Mouse (Mus musculus) B cell, adult 2 months (primary cell): ENCODE data around the gene Gm14393.
"Not testable (repeated sequence)": the region's sequence is repeated elsewhere in the genome, so short reads cannot be mapped to it uniquely, and the experiment has no call there.

Experiments
- DNase-seq, 2 experiments: peaks; one replicate each; pipeline ENCODE4 v3.0.0; 2022

Gm14393 gene

DNA sequence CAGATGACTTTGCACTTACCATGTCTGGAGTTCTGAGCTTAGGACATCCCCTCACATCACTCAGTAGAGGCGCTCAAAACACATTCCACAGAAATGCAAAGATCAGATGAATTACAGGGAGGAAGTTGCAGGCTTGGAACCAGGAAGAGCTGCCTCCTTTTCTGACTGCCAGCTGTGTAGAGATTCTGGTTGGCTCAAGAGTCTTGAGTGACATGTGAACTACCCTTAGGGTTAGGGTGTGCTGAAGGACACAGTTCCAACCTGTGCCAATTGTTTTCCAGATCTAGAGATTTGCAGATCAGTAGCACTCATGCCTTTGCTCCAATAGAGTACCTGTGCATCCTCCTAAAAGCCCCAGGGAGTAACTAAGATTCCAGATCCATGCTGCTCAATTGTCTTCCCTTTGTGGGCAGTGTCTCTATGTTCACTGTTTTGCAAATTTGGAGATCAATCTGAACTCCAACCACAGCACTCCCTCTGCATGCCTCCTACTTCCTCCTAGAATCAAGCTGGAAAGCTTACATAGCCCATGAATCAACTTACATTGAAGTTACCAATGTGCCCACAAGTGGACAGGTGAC is at the start of gene Gm14393:
Gene Gm14393 (minus strand): TSS at position 101 of the 581 bp plus-strand sequence.
- DNase-seq = not testable (repeated sequence)

DNA sequence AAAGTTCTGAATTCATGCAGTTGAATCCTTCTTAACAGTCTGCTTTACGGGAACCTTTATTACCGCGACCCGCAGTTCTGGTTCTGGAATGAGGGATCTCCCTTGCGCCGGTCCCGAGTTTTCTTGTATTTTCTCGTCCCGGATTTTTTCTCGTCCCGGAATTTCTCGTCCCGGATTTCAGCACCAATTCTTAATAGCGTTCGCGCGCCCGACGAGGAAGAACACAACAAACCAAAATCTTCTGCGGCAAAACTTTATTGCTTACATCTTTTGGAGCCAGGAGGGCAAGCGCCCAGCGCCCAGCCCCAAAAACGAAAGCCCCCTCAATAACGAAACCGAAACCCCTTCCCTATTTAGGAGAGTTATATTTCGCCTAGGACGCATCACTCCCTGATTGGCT is 23.3 kb downstream of the Gm14393 start:
- DNase-seq = peak in 1 of 2 experiments; percentile 0
